Mouse (Mus musculus): ENCODE data around the gene Dao.

Gene Dao

DNA sequence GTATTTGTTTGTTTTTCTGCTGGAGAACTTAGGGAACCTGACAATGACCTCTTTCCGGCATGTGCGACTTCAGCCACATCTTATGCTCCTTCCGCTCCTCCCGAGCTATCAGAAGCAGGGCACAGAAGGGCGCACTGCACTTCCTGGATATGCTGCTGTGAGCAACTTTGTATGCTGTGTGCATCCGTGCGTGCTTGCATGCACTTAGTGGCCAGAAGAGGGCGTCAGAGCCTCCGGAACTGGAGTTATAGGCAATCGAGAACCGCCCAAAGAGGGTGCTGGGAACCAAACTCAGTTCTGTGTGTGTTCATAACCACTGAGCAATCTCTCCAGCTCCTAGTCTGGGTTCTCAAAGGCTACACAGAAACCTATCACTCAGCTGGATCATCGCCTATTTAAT is 27.1 kb downstream of the Dao start:
- no peak for DNase-seq

DNA sequence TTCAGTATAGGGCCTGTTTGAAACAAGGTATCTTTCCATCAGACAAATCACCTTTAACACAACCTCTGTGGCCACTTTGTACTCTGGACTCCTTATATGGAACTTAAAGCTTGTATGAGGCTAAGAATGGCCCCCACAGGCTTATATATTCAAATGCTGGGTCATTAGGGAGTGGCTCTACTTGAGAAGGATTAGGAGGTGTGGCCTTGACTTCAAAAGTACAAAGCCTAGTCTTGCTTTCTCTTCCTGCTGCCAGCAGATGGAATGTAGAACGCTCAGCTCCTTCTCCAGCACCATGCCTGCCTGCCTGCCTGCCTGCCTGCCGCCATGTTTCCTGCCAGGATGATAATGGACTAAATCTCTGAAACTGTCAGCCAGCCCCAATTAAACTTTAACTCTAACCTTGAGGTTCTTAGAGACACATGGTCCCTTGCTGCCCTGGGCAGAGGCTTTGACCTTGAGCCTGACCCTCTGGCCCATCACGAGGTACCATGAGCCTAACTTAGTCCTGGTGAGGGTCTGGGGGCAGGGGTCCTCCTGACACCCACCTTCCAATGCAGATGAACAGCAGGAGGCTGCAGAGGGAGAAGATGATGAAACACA is 28.8 kb downstream of the Dao start:
- DNase-seq: no peak

DNA sequence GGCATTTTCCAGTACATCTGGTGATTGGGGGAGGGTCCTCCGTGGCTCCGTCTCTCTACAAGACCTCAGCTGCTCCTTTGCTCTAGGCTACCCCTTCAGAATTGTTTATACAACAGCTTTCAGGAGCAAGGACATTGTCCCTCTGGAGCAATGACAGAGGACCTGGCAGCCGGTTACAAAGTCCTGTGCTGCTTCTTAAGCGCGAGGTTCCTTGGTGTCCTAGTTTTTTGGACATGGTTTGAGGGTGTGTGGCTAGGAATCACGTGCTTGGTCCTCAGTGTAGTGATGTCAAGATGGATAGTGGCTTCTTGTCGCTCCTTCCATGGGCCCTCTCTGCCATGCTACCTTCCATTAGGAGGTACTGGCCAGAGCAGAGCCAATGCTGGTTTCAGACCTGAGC is 30.9 kb downstream of the Dao start:
- DNase-seq: no peak

DNA sequence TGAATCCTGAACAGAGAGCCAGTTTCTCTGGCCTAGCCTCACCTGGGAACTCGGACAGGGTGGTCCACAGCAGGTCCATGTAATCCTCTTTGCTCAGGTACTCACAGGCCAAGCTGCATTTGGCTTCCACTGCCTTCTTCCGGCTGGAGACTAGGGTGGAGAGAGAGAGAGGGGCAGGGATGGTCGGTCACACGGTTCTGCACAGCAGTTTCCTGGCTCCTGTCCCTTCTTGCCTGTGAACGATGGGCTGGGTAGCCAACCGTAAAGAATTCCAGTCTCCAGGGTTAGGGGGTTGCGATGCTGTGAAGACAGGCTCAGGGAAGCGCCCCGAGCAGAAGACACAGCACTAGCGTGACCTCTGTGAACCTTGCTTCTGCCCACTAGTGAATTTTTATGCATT is 31.6 kb downstream of the Dao start:
- no peak for DNase-seq

DNA sequence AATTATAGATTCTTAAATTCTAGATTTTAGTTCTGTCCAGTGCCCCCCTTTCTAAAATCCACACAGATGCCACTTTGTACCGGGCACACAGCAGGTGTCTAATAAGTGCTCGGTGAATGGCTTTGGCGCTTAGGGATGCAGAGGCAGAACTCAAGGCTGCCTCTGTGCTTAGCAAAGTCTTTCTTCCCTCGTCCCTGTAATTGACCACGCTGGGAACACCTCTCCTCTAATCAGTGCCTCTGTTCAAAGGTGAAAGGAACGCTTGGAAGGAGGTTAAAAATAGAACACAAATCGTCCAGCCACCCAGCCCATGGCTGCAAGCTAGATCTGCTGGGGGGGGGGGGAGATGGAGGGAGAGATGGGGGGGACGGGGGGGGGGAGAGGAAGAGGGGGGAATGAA is 37.0 kb downstream of the Dao start:
- no peak for DNase-seq

DNA sequence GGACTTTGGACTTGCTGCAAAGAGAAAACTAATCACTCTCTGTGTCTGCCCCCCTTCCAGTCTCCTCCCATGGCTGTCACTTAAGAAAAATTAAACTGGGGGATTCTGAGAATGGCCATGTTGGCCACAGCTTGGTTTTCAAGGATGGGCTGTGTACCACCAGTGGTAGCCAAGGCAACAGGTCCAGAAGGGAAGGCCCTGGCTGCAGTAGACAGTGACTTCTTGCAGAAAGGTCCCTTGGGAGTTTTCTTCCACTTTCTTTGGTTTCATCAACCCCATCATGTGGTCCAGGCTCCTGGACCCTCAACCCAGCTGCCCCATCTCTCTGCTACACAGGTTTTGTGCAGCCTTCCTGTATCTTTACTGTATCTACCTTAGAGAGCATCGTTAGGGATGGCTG is 37.4 kb downstream of the Dao start:
- DNase-seq: no peak

DNA sequence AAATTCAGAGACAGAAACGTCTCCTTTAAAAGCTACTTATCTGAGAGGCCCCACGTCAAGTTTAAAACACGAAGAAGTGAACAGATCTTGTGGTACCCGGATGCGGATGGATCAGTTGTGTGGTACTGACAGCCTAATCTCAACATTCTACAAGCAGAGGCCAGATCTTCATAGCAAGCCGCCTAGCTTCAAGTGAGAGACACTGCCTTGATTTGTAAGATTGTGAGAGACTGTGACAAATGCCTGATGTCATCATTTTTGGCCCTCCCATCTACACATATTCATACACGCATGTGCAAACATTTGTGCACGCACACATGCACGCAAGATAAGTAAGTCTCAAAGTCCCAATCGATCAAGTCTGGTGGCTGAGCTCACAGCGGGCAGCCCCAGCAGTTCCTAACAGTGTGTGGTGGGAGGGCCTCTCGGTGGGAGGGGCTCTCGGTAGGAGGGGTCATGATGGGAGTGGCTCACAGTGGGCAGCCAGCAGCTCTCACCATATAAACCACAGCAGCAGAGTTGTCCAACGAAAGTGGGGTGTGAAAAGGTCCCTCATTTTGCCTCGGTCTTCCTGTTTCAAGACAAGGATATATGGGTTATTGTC is 37.9 kb downstream of the Dao start:
- peak; percentile 3 for DNase-seq

DNA sequence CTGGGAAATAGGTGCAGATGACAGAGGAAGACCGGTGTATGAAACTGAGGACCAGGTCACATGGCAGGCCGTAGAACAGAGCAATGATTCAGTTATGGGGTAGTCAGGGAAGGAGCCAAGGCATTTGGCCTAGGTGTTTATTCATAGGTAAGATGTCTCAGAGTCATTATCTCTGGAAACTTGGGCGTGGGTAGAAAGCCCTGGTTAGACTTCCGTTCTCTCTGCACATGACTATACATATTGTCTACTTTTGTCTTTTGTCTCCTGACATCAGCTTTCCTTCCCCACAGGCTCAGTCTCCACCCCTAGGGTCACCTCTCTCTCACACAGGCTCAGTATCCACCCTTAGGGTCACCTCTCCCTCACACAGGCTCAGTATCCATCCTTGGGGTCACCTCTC is 40.3 kb downstream of the Dao start:
- no peak for DNase-seq

DNA sequence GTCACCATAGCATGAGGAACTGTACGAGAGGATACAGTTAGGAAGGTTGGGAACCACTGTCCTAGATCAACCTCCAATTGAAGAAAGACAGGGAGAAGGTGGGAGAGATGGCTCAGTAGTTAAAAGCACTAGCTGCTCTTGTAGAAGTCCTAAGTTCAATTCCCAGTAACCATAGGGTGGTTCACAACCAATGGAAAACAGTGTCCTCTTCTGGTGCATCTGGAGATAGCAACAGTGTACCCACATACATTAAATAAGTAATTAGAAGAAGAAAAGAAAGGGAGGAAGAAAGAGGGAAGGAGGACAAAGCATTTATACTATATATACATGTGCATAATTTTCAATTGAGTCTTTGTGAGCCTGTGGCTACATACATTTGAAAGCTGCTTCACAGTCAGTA is 41.6 kb downstream of the Dao start:
- no peak for DNase-seq

DNA sequence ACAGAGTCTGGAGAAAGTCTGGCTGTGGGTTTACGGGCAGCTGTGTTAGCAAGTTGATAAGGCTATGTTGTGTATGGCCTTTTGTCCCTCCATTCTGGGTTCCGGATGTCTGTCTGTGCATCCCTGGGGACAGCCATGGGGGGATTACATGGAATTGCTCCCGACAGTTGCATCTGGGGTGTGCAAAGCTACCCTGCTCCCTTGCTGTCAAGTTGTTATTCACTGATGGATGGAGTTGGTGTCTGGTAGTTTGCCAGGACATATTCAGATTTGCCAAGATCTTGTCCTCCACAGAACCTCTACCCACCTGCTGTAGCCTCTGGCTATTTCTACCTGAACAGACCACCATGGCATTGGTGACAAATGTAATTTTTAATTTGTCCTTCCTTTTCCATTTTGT is 42.6 kb downstream of the Dao start:
- no peak for DNase-seq

DNA sequence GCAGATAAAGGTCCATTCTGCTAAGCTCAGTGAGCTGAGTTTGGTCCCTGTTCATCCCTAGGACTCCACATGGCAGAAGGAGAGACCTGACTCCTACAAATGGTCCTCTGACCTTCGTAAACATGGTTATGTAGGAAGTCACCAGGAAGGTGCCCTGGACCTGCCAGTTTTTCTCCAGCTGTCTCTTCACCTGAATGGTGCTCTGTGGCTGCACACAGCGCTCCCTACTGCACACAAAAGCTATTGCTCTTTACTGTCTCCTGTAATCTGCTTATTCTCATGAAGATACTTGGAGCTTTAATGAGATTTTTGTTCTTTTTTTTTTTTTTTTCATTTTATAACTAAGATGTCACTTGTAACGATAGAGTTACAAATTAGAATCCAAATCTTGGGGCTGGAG is 43.1 kb downstream of the Dao start:
- DNase-seq: no peak

DNA sequence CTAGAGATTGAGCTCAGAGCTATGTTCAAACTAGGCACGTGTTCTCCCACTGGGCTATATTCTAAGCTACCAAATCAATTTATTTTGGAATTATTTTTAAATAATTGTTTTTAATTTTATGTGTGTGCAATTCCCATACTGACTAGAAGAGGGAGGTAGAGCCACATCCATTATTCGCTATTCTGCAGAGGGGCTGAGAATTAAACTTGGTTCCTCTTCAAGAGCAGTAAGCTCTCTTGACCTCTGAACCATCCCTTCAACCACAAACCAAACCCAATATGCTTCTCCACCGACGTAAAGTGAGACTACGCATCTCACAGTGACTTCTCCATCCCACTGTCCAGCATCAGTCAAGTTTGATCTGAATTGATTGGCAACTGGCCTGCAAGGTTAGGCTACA is 43.7 kb downstream of the Dao start:
- no peak for DNase-seq

DNA sequence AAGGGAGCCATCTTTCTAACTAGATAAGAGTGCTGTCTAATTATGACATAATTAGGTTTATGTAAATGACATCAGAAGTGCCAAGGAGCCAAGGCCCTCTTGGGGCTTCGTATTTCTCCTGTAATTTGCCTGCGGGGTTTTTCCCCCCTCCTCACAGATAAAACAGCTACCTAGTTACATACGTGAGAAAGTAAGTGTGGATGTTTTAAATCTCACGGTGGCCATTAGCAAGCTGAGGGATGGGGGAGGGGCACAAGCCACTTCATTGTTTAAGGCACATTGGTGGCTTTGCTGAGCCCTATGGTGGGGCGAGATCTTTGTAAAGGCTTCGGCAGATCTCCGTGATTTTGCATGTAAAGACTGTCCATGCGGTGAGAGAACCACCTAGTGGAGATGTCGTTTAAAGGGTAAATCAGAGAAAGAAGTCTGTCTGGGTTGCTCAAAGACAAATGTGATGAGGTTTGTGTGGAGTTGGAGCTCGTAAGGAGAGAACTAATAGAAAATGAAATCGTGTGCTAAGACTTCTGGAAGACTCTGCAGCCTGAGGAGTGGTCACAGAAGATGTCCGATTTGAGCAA is 45.3 kb downstream of the Dao start:
- no peak for DNase-seq

DNA sequence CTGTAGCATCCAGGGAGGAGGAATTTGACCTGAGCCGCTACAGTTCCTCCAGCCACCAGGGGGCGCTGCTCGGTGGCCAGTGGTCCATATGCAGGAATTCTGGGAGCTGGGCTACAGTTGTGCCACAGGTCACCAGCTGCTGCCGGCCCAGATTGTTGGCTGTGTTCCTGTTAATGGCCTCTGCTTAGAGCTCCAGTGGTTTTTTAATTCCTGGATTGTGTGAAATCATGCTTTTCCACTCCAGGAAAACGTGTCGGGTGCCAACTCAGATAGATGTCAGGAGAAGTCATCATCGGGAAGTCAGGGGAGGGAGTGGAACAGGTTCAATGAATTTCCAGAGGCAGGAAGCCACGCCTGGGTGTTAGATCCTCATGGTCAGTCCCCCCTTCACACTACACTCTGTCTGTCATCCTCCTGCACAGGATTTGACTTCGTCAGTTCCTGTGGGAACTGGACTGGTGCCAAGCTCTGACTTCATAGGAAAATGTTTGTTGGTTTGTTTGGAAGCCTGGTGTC is 48.8 kb downstream of the Dao start:
- peak; percentile 41 for DNase-seq

DNA sequence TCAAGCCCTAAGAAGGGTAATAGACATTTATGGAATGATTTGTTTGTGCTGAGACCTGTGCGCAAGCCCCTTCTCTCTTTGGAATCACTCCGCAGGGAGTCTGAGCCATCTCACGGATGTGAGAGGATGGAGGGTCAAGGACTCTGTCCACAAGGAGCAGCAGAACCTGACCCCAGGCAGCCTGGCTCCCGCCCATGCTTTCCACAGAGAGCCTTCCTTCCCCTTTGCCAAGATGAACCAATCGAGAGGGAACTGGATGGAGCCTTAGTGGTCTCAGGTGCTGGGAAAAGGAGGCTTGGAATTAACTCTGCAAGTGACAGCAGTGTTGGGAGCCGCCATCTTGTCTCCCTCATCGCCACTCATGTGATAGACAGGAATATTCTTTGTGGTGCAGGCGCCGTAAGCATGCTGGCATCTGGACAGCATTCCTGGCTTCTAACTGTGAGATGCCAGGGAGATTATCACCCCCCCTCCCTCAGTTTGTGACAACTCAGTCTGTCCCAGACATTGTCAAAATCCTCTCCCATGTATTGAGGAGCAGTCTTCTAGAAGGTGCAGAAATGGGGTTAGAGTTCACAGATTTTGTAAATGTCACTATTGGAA is 53.7 kb downstream of the Dao start:
- DNase-seq: no peak

DNA sequence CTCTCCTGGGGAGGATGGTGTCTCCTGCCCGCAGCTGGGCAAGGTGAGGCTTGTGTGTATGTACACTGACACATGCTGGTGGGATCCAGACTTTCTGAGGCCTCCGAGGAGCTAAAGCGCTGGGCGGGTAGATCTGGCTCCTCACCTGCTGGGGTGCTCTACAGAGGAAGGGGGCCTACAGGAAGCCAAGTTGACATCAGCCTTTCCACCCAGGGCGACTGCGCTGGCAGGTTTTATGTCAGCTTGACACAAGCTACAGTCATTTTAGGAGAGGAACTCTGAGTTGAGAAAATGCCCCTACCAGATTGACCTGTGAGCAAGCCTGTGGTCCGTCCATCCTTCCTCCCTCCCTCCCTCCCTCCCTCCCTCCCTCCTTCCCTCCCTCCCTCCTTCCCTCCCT is 58.2 kb downstream of the Dao start:
- DNase-seq: no peak

DNA sequence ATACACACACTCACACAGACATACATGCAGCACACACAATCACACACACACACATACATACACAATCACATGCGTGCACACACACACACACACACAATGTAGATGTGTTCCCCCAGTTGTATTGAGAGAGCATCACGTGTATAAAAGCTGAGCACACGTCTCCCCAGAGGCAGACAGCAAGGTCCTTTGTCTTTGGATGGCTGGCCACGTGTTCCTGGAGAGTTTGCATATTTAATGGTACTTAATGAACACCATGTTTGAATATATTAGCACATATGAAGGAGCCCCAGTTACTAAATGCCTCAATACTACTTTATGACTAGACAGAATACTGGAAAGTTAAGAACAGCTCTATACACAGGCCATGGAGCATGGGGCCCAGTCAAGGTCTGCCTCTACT is 60.5 kb downstream of the Dao start:
- DNase-seq: no peak

DNA sequence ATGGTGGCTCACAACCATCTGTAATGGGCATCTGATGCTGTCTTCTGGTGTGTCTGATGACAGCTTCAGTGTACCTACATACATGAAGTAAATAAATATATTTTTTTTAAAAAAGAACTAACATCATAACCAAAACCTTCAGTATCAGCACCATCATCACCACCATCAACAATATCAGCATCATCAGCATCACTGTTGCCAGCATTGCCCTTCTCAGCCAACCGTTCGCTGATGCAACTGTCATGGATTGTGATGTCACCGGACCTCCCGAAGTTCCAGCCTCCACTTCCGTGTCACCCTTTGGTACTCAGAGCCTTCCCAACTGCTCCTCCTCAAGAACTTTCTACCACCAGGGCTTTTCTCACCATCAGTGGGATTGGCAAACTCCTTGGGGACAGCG is 61.7 kb downstream of the Dao start, which contains the start of gene Usp30:
TSS of gene Usp30 (plus strand) at position 301 of the 400 bp plus-strand sequence.
- DNase-seq: no peak

DNA sequence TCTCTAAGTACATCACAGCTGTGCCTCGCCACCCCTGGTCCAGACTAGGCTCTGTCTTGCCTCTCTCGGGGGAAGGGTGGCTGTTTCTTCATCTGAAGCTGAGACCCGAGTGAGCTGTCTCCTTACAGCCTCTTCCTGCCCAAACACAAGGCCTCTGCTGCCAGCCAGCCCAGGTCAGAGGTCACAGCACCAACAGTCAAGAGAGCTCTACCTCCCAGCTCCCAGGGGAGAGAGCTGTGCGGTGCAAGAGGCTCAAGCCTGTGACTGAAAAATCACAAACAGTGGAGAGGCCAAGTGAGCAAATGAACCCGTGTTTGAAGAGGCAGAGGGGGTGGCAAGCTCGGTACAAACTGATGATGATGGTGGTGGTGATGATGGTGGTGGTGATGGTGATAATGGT is 63.1 kb downstream of the Dao start:
- DNase-seq: no peak

DNA sequence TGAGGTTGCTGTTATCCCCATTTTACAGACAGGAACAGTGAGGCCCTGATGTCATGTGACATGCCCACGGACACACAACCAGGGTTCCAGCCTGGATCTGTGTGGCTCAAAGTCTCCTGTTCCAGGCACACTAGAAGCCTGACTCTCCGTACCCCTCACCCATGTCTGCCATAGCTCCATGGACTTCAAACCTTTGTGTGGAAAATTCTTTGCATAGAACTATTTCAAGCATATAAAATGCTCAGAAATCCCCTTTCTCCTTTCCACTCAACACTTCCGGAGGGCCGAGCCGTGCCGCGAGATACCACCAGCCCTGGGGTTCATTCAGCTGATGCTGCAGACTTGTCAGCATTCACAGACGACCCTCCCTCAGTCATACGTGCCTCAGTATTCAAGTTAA is 64.0 kb downstream of the Dao start:
- no peak for DNase-seq

DNA sequence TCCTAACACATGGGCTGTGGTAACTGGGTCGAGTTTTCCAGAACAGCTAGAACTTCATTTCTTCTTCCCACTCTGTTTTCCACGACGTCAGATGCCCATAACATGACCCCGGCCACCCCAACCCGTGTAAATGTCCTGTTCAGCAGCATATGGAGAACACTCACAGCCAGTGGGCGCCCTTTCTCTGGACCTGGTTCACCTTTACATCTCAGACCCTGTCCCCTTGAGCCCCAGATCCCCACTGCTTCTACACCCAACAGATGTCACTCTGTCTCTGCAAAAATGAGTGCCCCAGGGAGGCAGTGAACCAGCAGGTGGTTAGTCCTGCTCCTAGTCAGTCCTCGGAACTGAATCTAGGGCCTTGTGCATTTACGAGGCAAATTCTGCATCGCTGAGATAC is 64.5 kb downstream of the Dao start:
- no peak for DNase-seq

DNA sequence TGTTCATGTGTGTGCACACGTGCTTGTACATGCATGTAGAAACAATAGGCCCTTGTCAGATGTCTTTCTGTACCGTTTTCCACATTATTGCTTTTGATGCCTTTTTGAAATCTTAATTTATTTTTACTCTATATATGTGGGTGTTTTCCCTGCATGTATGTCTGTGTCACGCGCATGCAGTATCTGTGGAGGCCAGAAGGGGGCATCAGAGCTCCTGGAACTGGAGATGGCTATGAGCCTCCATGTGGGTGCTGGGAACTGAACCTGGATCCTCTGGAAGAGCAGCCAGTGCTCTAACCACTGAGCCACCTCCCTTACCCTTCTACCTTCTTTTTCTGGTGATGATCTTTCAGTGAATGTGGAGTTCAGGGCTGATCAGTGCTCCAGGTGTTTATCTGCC is 67.4 kb downstream of the Dao start:
- no peak for DNase-seq

DNA sequence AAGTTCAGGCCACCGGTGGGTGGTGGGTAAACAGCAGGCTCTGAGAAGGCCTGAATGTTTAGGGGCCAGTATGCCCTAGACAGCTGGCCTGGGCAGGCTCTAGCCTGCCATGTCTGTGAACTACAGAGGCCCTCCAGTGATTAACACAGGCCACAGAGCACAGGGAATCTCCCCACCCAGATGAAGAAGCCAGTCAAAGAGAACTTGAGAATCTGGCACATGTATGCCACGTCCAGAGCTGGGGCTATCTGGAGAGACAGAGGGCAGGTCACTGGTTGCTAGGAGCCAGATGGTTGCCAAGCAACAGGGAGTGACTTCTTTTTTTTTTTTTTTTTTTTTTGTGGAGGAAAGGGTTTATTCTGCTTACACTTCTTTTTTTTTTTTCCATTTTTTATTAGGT is 68.8 kb downstream of the Dao start:
- DNase-seq: no peak
